Mouse (Mus musculus) brain, embryonic 14.5 days (tissue): ENCODE data around the gene Jmy.

ENCODE experiments used
- CTCF ChIP-seq: fragments of 200-500 bp; IDR thresholded peaks from 2 replicates; pipeline ENCODE4 v1.5.1; 2012; ENCODE audit warnings: inconsistent platforms, mild to moderate bottlenecking, moderate library complexity, borderline replicate concordance; ENCODE audit not compliant: insufficient read depth, insufficient read length; ENCODE audit errors: extremely low read depth
- POLR2A ChIP-seq: fragments of 200-500 bp; IDR thresholded peaks from 2 replicates; pipeline ENCODE4 v1.6.1; 2012; ENCODE audit warnings: mild to moderate bottlenecking, inconsistent platforms, borderline replicate concordance; ENCODE audit not compliant: poor library complexity, insufficient read depth, insufficient read length, severe bottlenecking; ENCODE audit errors: extremely low read depth

DNA sequence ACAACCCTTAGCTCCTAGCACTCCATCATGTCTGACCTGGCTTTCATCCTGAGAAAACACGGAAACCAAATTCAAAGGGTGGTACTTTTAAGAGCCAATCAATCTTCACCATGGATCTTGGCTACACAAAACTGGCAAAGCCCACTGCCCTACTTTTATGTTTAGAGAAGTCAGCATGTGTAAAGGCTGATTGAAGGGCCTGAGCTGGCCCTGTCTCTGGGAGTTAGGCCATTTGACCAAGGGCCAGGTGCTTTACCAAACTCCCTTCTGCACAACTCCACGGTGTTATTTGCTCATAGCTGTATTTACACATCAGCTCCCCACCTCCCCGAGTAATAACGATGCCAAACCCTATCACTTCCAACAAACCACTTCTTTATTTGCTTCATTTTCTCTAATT, 39.7 kb upstream of the Jmy start:
- TF ChIP-seq CTCF (no peak), POLR2A (no peak)
